Mouse (Mus musculus) limb, embryonic 10.5 days (tissue): Measurements from ENCODE around the gene Tanc1. TPM values are rescaled to one million over a fixed set of nuclear protein-coding genes. Genes with fewer than 3 reads are reported as not detected.
A peak's percentile ranks its signal among the peaks of the same experiment; 100 is the strongest.
"Not testable (repeated sequence)": the region's sequence is repeated elsewhere in the genome, so short reads cannot be mapped to it uniquely, and the experiment has no call there.

Source experiments
- DNase-seq: peaks from one replicate; pipeline ENCODE4 v3.0.0-alpha.2; 2017; ENCODE audit warnings: low spot score
- H3K27ac ChIP-seq: fragments of 300-500 bp; sonication (generic); 2 replicates; pipeline ENCODE4 v1.5.1; 2016; ENCODE audit warnings: mild to moderate bottlenecking
- H3K27me3 ChIP-seq: fragments of 300-500 bp; sonication (generic); 2 replicates; pipeline ENCODE4 v1.6.1; 2016; ENCODE audit warnings: low read depth, mild to moderate bottlenecking; ENCODE audit not compliant: poor library complexity, severe bottlenecking
- H3K36me3 ChIP-seq: fragments of 300-500 bp; sonication (generic); 2 replicates; pipeline ENCODE4 v1.6.1; 2016; ENCODE audit warnings: mild to moderate bottlenecking, moderate library complexity
- H3K4me1 ChIP-seq: fragments of 300-500 bp; sonication (generic); 2 replicates; pipeline ENCODE4 v1.6.1; 2016
- H3K4me3 ChIP-seq: fragments of 300-500 bp; sonication (generic); 2 replicates; pipeline ENCODE4 v1.5.1; 2016; ENCODE audit warnings: mild to moderate bottlenecking, moderate library complexity
- H3K9me3 ChIP-seq: fragments of 300-500 bp; sonication (generic); replicated peaks from 2 replicates; pipeline ENCODE4 v1.6.1; 2016; ENCODE audit warnings: mild to moderate bottlenecking
- WGBS: fragments of 180-500 bp; shearing (Covaris S2); methylation state at CpG from one replicate; pipeline ENCODE4 v1.1.7; 2016; 5-methylcytosine and 5-hydroxymethylcytosine counted together
- polyA plus RNA-seq: library from polyadenylated mRNA; unstranded; fragments of >200 nt; fragmentation: Nextera tagmentation; extraction: Ambion mirVana; gene quantifications from 2 replicates; pipeline ENCODE4 v1.2.1, GENCODE M21; 2016

Tanc1 gene
- polyA plus RNA-seq, result 65.4 and 85.4 TPM in 2 replicates

DNA sequence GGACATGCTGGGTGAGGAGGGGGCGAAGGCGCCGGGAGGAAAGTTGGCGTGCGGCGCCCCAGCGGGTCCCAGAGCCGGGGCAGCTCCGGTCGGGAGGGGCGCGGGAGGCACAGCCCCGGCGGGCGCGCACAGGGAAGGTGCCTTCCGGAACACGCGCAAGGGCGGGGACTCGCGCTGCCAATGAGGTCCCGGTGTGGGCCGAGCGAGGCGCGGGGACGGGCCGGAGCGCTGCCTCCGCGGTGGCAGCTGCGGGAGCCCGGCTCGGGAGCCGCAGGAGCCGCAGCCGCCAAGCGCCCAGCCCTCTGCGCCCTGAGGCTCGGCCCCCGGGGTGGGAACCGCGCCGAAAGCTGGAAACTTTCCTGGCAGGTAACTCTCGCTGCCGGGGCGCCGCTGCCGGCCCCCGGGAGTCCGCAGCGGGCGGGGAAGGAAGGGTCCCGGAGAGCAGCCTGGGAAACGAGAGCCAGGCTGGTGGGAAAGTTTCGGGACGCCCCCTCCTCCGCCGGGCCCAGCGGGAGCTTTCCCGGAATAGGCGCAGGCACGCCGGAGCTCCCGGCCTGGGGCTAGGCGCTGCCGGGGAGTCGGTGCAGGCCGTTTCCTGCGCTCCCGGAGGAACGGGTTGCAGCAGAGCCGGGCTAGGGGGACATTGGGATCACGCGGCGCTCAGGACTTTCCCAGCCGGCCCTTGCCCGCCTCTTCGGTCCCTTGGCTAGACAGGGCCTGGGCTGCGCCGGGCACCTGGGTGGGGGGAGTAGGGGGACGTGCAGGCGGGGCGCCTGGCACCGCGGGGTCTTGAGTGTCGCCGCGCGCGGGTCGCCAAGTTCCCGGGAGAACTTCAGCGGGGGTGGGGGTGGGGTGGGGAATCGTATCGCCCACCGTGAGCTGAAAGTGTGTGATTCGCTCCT, at the start of gene Tanc1:
TSS of gene Tanc1 (plus strand) at position 212 of the 902 bp plus-strand sequence.
- H3K9me3 ChIP-seq, result no peaks in the 10 kb centered on the region
- peaks cover 5% of the 10 kb centered on the region; the same call in 1 of the 2 replicates for H3K36me3 ChIP-seq
- H3K27ac ChIP-seq, result peak within 1 kb of the TSS; percentile 99
- WGBS, result under 1% methylated on average over 99 of the region's 99 CpGs
- peaks cover 83% of the 10 kb centered on the region for H3K4me1 ChIP-seq
- peak; percentile 92 for DNase-seq
- H3K4me3 ChIP-seq, result peak within 1 kb of the TSS; percentile 99
- H3K27me3 ChIP-seq, result no peaks in the 10 kb centered on the region

DNA sequence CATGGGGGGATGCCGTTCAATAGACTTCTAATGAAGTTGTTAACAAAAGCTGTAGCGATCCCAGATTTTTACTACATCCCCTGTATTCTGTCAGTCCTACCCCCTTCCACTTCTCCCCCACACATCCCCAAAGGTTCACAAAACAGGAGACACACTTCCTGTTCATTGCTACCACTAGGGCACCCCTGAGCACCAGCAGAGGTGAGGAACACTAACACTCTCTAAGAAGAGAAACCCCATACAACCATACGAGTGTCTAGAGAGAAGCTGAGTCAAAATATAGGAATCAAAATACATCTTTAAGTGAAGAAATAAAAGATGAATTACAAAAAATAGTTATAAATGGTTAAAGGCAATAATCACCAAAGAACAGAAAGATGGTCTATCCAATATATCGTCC, 49.6 kb upstream of the Tanc1 start:
- peak overlapping the region; percentile 82 for H3K27ac ChIP-seq
- H3K27me3 ChIP-seq, result no peaks in the 10 kb centered on the region
- no peak for DNase-seq
- H3K36me3 ChIP-seq, result no peaks in the 10 kb centered on the region
- 36% methylated on average over 4 of the region's 4 CpGs for WGBS
- peaks cover 45% of the 10 kb centered on the region for H3K4me1 ChIP-seq
- no peak overlapping the region for H3K4me3 ChIP-seq
- H3K9me3 ChIP-seq, result 0 out of 2 replicates have a peak, but pooled peaks cover 2% of the 10 kb centered on the region

DNA sequence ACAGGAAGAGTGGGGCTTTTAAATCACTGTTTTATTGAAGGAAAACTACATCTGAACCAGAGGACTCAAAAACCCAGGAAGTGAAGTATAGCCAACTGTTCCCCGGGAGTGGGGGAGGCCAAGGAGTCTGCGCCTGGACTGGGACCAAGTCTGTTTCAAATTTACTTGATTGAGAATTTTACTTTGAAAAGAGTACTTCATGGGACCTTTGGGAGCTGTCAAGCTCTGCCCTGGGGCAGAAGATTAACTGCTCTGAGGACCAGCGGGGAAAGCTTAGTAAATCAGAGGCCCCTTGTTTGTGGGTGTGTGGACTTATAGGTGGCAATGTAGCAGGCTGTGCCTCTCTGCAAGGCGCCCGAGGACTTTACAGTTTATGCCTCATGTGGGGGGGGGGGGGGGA, 49.1 kb upstream of the Tanc1 start:
- Histone ChIP-seq H3K4me1 (peaks cover 45% of the 10 kb centered on the region), H3K27ac (peak overlapping the region; percentile 82), H3K36me3 (no peaks in the 10 kb centered on the region), H3K4me3 (0 out of 2 replicates have a peak overlapping the region, but pooled peaks have one; percentile 9), H3K9me3 (0 out of 2 replicates have a peak, but pooled peaks cover 2% of the 10 kb centered on the region), H3K27me3 (no peaks in the 10 kb centered on the region)
- DNase-seq, result peak; percentile 85
- WGBS, result 4% methylated on average over 5 of the region's 5 CpGs

DNA sequence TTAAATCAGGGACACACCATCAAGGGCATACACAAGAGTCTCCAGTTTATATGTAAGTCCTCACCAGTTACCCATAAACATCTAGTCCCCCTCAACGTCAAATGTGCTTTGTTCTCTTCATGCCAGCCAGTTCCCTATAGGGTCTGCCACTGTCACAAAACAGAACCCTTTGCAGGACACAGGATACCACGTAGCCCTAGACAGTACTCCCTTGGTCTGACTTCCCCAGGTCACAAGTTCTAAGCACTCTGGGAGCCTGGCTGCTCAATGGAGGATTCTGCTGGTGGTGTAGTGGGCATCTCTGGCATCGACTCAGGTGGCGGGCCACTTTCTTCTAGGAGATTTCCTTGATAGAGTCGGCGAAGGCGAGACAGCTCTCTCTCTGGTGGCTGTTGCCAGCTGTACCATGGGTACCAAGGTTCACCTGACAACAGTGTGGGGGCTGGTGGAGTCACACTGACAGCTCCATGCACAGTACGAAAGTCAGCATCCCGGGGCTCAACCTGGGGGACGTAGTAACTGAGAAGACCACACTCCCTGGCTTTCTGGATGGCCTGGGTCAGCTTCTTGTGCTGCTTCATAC, 47.7 kb upstream of the Tanc1 start:
- not testable (repeated sequence) for H3K9me3 ChIP-seq, H3K27me3 ChIP-seq, H3K4me3 ChIP-seq, H3K36me3 ChIP-seq, H3K27ac ChIP-seq, DNase-seq
- peaks cover 45% of the 10 kb centered on the region for H3K4me1 ChIP-seq
- WGBS, result 96% methylated on average over 4 of the region's 10 CpGs

DNA sequence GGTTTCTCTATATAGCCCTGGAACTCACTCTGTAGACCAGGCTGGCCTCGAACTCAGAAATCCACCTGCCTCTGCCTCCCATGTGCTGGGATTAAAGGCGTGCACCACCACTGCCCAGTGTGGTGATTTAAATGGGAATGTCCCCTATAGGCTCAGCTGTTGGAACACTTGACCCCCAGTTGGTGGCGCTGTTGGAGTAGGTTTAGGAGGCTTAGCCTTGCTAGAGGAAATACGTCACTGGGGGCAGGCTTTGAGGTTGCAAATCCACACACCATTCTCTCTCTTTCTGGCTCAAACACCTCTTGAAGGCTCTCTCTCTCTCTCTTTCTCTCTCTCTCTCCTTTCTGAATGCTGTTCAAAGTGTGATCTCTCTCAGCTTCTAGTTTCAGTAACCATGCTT, 46.9 kb upstream of the Tanc1 start:
- H3K9me3 ChIP-seq, result peaks cover 6% of the 10 kb centered on the region; the same call in 1 of the 2 replicates
- H3K36me3 ChIP-seq, result peaks cover 4% of the 10 kb centered on the region; the same call in 1 of the 2 replicates
- no peak overlapping the region for H3K27ac ChIP-seq
- peaks cover 39% of the 10 kb centered on the region for H3K4me1 ChIP-seq
- H3K27me3 ChIP-seq, result no peaks in the 10 kb centered on the region
- no peak overlapping the region for H3K4me3 ChIP-seq
- 88% methylated on average over 4 of the region's 4 CpGs for WGBS
- DNase-seq, result no peak

DNA sequence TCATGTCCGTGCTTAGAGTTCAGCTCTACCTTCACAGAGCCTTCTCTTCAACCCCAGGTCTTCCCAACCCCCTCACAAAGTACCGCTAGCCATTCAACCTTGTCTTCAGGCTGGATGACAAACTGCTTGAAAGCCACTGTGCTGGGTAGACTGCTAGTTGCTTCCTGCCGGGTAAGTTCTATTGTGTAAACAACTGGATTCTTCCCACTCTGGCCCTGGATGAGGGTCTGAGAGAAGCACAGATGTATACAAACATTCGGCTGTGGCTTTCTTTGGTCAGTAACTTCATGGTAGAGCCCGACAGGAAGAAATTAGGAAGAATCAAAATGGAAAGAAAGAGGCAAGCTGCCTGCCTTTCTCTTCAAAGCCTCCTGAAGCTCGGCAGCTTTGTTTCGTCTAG, 30.9 kb upstream of the Tanc1 start:
- 49% methylated on average over 7 of the region's 7 CpGs for WGBS
- no peak for DNase-seq
- Histone ChIP-seq H3K4me1 (peaks cover 25% of the 10 kb centered on the region), H3K27ac (peak overlapping the region; percentile 76), H3K4me3 (no peak overlapping the region), H3K27me3 (no peaks in the 10 kb centered on the region), H3K9me3 (no peaks in the 10 kb centered on the region), H3K36me3 (no peaks in the 10 kb centered on the region)

DNA sequence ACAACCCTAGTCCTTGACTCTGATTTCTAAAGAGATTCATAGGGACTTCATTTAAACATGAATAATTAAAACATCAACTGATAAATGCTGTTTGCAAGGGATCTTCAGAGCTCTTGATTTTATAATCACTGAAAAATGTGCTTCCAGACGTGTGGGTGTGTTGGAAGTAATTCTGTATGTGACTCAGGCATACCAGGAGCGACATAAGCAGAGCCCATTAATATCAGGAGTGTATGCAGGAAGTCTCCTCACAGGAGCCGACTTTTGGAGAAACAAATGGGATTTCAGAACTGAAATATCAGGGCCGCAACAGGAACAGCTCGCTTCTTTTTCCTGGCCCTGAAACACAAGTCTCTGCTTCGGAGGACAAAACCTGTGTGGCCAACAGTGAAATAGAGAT, 27.9 kb upstream of the Tanc1 start:
- no peaks in the 10 kb centered on the region for H3K9me3 ChIP-seq
- H3K27ac ChIP-seq, result no peak overlapping the region
- no peaks in the 10 kb centered on the region for H3K27me3 ChIP-seq
- H3K4me3 ChIP-seq, result no peak overlapping the region
- 98% methylated on average over 6 of the region's 6 CpGs for WGBS
- H3K36me3 ChIP-seq, result no peaks in the 10 kb centered on the region
- DNase-seq, result no peak
- peaks cover 42% of the 10 kb centered on the region for H3K4me1 ChIP-seq

DNA sequence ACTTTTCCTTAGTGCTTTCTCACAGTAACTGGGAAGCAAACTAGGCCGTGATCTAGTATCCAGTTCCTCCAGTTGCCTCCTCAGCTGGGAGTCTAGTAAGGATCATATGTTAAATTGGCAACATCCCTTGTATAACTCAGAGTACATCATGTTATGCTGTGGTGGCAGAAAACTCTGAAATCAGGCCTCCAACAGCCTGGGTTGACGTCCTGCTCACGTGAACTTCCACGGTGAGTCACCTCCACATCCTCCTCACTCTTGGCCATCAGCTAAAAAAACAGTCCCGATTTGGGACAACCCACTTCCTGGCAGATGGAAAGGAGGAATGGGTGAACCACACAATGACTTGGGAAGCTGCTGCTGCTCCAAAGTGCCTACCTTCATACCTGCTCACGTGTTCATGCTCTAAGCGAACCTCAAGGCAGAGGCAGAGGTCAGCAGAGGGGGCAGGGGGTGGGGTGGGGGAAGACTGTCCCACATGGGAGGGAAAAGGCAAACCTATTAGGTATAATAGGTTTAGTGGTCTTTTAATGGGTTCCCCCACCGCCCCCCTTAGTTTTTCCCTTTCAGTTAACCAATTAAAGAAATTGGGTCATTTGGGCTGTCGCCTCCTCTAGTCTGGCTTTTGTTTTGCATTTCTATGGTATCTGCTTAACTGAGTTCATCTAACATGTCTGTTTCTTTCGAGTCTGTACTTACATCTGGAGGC, 24.3 kb upstream of the Tanc1 start:
- no peaks in the 10 kb centered on the region for H3K27me3 ChIP-seq
- H3K4me3 ChIP-seq, result no peak overlapping the region
- H3K9me3 ChIP-seq, result no peaks in the 10 kb centered on the region
- WGBS, result 71% methylated on average over 10 of the region's 10 CpGs
- DNase-seq, result no peak
- H3K27ac ChIP-seq, result peak overlapping the region; percentile 69
- no peaks in the 10 kb centered on the region for H3K36me3 ChIP-seq
- peaks cover 23% of the 10 kb centered on the region for H3K4me1 ChIP-seq

DNA sequence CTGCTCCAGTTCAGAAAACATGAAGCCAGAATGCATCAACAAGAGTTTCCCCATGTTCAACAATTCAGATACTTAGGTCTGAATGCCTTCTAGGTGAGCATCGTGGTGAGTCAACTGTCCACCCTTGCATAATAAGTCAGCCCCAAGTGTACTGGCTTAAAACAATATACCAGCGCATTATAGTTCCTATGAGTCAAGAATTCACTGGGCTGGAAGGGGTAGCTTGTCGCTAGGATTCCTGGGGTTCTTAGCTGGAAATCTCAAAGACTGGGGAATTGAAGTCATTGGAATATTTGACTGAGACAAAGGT, 23.8 kb upstream of the Tanc1 start:
- Histone ChIP-seq H3K4me1 (peaks cover 25% of the 10 kb centered on the region), H3K4me3 (no peak overlapping the region), H3K27ac (peak overlapping the region; percentile 8; the same call in 1 of the 2 replicates), H3K36me3 (no peaks in the 10 kb centered on the region), H3K27me3 (no peaks in the 10 kb centered on the region), H3K9me3 (no peaks in the 10 kb centered on the region)
- 82% methylated on average over 3 of the region's 3 CpGs for WGBS
- no peak for DNase-seq

DNA sequence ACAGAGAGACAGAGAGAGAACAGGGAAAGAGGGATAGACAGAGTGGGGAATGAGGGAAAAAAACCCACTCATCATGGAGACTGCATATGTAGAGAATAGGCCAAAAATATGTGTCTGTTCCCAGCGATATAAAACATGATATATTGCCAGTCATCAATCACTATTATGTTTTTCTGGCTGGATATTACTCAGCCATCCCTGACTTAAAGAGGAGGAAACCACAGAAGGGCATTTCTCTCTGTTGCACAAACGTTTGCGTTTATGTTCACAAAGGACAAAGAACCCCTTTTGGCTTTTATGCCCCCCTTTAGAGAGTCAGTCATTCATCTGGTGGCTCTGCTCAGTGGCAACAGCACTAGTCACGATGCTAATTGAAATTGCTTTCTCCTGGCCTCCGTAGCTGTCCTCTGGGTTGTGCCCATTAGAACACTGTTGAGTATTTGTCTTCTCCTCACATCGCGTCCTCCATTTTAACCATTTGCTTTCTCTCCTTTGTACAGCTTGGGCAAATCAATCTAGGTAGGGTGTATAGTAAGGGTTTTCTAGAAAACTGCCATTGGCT, 18.4 kb upstream of the Tanc1 start:
- Histone ChIP-seq H3K4me1 (peaks cover 54% of the 10 kb centered on the region), H3K27ac (peak overlapping the region; percentile 77), H3K36me3 (no peaks in the 10 kb centered on the region), H3K27me3 (no peaks in the 10 kb centered on the region), H3K9me3 (no peaks in the 10 kb centered on the region), H3K4me3 (no peak overlapping the region)
- no peak for DNase-seq
- WGBS, result 51% methylated on average over 7 of the region's 7 CpGs

DNA sequence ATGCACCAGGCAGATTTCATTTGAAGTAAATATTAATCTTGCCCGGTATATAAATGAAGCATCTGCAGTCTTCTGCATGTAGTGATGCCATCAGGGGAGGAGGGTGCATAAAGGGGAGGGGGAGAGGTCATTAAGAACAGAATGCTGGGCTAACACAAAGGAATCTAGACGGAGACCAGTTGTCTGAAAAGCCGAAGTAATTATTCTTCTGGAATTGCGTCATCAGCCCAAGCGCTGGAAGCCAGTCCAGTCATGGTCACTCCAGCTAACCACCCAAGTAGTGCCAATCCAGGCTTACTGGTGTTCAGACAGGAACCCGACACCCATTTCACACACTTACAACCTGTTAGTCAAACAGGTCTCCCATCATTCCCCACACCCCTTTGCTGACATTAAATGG, 17.7 kb upstream of the Tanc1 start:
- peaks cover 57% of the 10 kb centered on the region for H3K4me1 ChIP-seq
- H3K36me3 ChIP-seq, result no peaks in the 10 kb centered on the region
- no peaks in the 10 kb centered on the region for H3K27me3 ChIP-seq
- peak overlapping the region; percentile 77 for H3K27ac ChIP-seq
- no peak for DNase-seq
- no peak overlapping the region for H3K4me3 ChIP-seq
- 54% methylated on average over 6 of the region's 6 CpGs for WGBS
- no peaks in the 10 kb centered on the region for H3K9me3 ChIP-seq

DNA sequence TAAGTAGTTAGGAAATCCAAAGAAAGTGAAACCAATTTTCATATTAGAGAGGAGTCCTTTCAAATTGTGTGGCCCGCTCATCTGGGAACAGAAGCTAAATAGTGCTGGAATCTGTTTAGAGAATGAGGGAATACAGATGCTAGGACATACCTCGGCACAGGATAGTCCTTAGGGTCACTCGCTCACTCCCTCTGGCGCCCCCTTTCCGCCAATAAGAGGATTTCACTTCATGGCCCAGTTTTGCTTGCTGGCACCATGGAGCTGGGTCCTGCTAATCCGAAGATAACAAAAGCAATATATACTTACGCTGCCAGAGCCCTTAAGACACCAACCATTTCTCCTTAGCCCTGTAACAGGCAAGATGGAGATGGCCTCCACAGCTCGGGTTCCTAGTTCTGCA, 15.3 kb upstream of the Tanc1 start:
- Histone ChIP-seq H3K4me1 (peaks cover 78% of the 10 kb centered on the region), H3K27ac (peak overlapping the region; percentile 78), H3K9me3 (no peaks in the 10 kb centered on the region), H3K4me3 (no peak overlapping the region), H3K27me3 (no peaks in the 10 kb centered on the region), H3K36me3 (no peaks in the 10 kb centered on the region)
- no peak for DNase-seq
- 72% methylated on average over 8 of the region's 8 CpGs for WGBS
